Mouse (Mus musculus) lung, postnatal 4 days (tissue): ENCODE measurements around the gene Aldh2.
A peak's percentile ranks its signal among the peaks of the same experiment; 100 is the strongest.
"Not testable (repeated sequence)": the region's sequence is repeated elsewhere in the genome, so short reads cannot be mapped to it uniquely, and the experiment has no call there.

Experiments used
- DNase-seq, 2 experiments: peaks; one replicate each; pipeline ENCODE4 v3.0.0; 2021

Aldh2 gene

DNA sequence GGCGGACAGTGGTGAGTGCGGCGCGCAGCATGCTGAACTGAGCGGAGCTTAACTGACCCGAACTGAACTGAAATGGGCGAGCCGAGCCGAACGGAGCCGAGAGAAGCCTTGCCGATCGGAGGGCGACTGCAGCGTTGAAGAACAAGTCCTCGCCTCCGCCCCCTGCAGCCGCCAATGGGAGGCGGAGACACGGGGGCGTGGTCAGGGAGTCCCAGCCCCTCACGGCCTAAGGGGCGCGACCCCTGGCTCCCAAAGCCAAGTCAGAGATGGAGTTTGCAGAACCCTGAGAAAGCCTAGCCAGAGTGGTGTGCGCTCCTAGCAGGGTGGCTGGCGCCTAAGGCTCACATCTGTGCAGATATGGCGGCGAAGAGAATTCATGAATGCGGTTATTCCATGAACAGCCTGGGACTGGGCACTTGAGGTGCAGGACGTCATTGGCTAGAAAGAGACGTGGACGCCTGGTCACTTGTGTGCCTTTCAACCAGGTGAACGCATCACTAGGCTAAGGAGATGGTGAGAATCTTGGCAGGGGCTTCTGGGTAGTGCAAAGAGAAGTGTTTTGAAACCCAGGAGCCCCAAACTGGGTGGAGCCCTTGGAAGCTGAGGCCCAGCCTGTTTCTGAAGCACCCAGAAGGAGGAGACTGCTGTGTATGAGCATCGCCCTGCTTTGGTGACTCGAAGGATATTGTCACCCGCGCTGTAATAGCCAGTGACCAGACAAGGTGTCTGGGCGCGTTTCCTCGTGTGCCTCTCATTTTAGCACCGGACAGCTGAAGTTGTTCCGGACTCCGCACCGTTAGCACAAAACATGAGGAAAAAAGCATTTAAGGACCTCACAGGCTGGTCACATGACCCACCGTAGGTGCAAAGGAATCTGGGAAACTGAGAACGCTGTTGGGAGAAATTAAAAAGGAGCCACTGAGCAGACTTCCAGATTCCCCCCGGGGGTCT is at the start of gene Aldh2:
Gene Aldh2, minus strand, starts transcription at position 374 of the 951 bp plus-strand sequence.
- peak; percentile 90 to 95 for DNase-seq

GRCm38 (mm10) chr5:121639601-121640000 is 46.0 kb upstream of the Aldh2 start:
- DNase-seq = no peak

GRCm38 (mm10) chr5:121637296-121637695 is 43.7 kb upstream of the Aldh2 start:
- DNase-seq = no peak

DNA sequence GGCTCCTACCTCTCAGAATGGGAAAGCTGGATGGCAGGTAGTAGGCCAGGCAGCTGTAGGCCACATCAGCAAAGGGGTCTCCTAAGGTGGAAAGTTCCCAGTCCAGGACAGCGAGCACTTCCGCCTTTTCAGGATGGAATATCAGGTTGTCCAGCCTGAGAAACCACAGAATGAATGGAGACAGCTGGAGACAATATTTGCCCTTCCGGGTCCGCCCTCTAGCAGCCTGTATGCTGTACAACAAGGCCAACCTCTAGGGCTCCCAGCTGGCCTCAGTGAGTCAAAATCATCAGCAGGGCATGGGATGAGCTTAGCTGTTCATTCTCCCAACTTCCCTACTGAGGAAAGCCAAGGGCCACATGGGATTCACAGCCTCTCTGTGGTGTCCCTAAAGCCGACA is 41.0 kb upstream of the Aldh2 start:
- no peak for DNase-seq

DNA sequence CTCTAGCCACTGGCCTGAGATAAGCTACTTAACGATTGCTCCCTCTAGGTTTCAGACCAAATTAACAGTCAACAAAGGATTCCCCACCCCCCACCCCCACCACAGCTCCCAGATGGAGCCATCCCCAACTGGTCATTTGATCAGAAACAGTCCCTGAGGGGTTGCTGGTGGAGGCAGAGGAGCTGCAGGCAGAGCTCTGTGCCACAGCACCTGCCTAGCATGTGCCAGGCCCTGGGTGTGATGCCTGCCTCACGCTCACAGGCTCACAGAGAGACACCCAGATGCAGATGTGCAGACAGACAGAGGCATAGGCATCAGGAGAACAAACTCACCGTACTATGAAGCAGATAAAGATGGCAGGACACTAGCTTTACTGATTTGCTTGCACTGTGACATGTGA is 39.2 kb upstream of the Aldh2 start:
- DNase-seq = no peak

DNA sequence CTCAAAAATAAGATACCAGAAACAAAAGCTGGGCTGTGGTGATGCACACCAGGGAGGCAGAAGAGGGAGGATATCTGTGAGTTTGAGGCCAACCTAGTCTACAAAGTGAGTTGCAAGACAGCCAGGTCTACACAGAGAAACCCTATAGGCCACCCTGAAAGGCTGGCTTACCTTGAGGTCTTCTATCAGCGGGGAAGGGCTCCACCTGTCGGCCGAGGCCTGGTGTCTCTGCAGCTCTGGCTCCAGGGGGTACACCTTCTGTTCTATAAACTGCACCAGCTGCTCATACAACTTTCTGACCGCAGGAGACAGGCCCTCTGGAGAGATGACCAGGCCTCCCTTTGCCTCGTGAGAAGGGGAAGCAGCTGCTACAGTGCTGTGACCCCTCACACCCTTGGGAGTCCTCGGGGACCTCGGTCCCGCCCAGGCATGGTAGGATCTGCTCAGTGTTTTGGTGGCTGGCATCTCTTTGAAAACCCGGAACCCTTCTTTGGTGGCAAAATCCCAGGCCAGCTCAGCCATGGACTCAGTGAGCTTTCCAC is 37.6 kb upstream of the Aldh2 start:
- peak in 1 of 2 experiments; percentile 22 for DNase-seq

DNA sequence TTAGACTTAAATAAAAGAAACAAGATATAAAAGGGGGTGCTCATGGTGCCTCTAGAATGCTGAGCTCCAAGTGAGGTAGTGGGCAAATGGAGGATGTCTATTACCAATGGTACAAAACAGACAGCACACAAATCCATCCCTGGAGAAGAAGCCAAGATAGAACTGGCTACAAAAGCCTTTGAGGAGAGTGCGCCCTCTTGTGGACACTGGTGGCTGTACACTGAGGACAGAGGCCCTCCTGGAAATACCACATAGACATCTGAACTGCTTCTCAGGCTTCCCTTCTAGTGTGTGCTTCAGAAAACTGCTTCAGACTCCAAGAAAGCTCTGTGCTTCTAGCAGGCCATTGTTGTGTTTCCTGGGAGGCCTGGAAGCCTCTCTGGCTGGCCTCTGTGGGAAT is 34.2 kb upstream of the Aldh2 start:
- peak; percentile 62 to 84 for DNase-seq

GRCm38 (mm10) chr5:121623241-121623640 is 29.6 kb upstream of the Aldh2 start:
- DNase-seq = no peak

GRCm38 (mm10) chr5:121621102-121621501 is 27.5 kb upstream of the Aldh2 start:
- DNase-seq = no peak

DNA sequence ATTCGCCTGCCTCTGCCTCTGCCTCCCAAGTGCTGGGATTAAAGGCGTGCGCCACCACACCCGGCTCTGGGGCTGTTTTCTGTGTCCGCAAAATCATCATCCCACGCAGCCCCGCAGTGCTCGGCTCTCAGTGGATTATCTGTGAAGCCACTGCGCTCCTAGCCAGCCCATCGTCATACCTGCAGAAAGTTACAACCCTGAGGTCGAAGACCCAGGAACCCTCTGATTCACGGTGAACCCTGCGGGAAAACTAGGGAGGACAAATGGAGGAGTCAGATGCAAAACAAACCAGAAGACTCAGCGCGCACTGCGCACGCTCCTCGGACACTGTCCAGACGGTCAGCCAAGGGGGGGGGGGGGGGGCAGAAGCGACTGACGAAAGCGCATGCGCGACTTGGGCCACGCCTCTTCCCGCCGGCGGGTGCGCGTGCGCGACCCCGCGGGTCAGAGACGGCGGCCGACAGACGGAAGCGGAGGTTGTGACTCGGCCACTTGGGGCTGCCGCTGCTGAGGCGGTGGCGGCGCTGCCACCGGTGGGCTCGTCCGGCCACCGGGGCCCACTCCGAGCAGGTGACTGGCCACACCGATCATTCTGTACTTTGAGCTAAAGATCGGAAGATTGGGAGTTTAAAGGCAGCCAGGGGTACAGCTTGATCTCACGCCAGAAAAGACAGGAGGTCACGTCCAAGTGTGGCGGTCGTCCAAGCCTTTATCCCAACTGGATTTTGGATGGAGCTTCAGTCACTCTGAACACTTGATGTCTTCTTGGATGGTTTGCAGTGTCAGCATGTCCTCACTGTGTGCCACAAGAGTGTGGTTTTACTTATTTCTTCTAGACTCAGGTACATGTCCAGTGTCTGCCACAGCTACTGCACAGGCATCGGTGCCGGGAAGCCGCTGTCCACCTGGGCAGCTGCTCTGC is 25.2 kb upstream of the Aldh2 start, which contains the start of gene Acad12:
Gene Acad12, minus strand, starts transcription at position 347 of the 922 bp plus-strand sequence.
- peak; percentile 88 to 90 for DNase-seq

GRCm38 (mm10) chr5:121614921-121615320 is 21.3 kb upstream of the Aldh2 start:
- not testable (repeated sequence) for DNase-seq

DNA sequence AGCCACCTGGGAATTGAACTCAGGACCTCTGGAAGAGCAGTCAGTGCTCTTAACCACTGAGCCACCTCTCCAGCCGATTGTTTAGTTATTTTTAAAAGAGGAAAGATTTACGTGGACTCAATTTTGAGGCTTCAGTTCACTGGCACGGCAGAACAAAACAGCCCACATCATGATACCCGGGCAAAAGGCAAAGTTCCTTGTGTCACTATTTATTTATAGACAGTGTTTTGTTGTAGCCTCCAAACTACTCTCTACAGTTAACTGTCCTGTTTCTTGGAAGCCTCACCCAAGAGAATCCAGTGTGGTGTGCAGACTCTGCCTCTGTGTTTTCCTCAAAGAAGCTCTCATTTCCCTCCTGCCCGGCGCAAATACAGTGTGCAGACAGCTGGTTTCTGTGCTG is 18.4 kb upstream of the Aldh2 start:
- DNase-seq = no peak

- DNase-seq = not testable (repeated sequence)
Observed at GRCm38 (mm10) chr5:121609556-121610135, 16.0 kb upstream of the Aldh2 start.

DNA sequence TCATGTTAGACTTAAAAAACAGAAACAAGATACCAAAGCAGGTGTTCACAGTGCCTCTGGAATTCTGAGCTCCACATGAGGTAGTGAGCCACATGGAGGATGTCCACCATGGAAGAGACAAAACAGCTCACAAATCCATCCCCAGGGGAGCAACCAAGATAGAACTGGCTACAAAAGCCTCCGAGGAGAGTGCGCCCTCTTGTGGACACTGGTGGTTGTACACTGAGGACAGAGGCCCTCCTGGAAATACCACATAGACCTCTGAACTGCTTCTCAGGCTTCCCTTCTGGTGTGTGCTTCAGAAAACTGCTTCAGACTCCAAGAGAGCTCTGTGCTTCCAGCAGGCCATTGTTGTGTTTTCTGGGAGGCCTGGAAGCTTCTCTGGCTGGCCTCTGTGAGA is 12.5 kb upstream of the Aldh2 start:
- DNase-seq = peak; percentile 72 to 86

DNA sequence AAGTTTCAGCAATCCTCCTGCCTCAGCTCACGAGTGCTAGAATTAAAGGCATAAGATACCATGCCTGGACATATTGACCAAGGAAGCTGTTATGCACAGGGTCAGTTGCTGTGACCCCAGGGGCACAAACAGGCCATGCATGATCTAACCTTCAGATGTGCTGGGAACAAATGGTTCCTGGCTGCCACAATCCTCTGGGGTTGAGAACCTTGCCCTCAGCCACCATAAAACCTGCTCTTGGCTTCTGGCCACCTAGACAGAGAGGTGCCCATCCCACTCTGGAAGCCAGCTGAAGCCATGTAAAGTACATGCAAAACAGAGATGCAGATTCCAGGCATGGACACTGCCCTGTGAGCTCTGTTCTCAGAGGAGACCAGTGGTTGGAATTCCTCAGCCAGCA is 10.2 kb upstream of the Aldh2 start:
- not testable (repeated sequence) for DNase-seq

DNA sequence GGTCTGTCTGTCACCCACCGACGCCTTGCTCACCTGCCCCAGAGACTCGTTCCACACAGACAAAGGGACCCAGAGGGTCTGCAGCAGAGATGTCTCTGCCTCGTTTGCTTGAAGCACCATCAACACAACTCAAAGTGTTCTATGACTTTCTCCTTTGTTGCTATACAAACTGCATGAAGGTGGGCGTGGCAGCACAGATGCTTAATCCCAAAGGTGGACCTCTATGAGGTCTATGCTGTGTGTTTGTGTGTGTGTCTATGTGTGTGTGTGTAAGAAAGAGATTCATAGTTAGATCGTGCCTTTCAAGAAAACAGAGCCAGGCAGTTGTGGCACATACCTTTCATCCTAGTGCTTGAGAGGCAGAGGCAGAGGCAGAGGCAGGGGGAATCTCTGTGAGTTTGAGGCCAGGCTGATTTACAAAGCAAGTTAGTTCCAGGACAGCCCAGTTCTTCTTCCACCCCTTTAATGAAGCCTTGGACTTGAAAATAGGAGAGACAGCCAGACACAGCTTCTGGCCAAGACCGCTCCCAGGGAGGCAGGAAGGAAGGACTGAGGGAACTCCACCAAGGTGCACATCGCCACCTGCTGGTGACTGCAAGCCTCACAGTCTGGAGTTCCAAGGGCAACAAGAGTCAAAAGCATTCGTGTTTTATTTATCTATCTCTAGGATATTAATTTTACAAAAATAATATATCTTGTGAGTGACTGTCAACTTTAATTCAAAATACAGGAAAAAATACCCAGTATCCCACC is 8.1 kb upstream of the Aldh2 start:
- DNase-seq = peak; percentile 90 to 93

DNA sequence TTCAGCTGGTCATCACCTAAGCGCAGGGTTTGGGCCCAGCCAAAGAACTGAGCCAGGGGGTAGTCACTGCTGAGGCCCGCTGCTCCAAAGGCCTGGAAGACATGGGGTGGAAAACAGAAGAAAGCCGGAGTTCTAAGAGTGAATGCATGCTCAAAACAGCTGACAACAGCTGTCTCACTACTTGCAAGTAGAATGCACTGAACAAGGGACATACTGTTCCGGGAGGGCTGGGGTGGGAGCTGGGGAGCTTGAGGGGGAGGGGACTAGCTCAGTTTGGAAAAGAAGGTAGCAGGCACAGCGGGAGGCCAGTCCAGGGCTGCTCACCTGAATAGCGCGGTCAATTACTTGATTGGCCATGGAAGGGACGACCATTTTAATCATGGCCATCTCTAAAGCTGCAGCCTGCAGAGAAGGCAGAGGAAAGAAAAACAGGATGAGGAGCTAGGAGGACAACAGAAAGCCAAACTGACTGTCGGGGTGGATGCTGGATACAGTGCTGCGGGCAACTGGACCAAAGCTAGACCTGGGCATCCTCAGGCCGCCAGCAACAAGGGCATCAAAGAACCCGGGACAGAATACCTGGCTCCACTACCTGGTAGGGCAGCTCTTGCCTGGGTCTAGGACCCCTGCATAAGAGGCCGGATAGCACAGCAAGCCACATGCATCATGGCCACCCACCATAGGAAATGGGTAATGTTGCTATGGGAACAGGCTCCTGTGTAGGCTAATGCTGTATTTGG is 5.4 kb upstream of the Aldh2 start:
- DNase-seq = peak in 1 of 2 experiments; percentile 46

GRCm38 (mm10) chr5:121597991-121598537 is 4.4 kb upstream of the Aldh2 start:
- DNase-seq = no peak

- no peak for DNase-seq
Observed at GRCm38 (mm10) chr5:121597332-121597731, 3.7 kb upstream of the Aldh2 start.

DNA sequence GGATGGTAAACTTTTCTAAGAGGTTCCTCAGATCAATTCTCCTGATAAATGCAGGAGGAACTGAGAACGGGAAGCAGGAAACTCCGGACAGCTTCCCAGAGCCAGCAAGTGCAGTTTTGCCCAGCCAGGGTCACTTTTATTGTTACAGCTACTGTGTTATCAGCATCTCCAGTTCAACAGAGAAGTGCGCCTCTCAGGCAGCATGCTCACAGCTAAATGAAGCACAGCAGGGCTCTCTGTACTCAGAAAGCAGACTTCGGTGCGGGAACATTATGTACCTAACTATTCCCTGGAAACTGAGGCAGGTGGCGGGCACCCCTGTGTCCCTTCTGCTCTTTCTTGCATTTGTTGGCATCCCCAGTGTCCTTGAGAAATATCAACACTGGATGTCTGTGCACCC is 2.6 kb upstream of the Aldh2 start:
- DNase-seq = no peak

GRCm38 (mm10) chr5:121595758-121596157 is 2.1 kb upstream of the Aldh2 start:
- DNase-seq = no peak
